Mouse (Mus musculus) brain, adult 2 months (tissue): ENCODE measurements around the gene Veph1.

Experiments used
- DNase-seq: peaks from one replicate; pipeline ENCODE4 v3.0.0; 2011; ENCODE audit warnings: low read depth, low spot score

Gene Veph1

DNA sequence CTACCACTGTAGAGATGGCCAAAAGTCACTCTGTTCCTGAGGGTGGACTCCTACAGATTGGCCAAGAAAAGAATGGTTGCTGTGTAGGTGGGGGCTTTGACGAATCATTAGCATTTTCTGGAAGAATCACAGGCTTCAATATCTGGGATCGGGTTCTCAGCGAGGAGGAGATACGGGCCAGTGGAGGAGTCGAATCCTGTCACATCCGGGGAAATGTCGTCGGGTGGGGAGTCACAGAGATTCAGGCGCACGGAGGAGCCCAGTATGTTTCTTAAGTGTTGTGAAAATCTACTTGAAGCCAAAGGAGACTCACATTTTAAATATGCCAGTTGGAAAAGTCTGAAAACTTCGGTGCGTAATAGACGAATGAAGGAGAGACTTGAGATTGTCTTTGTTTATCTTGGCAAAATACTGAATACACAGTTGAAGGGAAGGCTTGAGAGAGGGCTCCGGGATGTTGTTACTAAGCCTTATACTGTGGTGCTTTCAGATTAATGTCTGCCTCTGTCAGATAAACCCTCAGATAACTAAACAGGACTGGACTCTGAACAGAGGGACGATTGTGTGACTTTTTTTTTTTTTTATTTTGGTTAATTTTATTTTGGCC is 71.6 kb downstream of the Veph1 start:
- DNase-seq: no peak

DNA sequence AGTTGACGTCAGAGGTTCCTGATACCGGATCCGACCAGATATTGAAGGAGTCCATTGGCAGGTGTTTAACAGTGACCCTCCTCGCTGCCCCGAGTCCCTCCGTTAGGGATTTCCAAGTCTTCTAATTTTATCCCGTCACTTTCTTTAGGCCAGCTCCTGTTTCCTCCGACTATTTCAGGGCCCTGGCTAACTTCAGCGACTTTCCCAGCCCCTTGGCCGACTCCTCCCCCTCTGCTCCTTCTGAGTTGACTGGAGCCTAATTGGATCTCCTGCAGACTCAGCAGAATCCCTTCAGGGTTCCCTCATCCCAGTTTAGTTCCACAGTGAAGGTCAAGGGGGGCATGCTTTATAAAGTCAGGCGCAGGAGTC is 75.4 kb downstream of the Veph1 start:
- DNase-seq: no peak

DNA sequence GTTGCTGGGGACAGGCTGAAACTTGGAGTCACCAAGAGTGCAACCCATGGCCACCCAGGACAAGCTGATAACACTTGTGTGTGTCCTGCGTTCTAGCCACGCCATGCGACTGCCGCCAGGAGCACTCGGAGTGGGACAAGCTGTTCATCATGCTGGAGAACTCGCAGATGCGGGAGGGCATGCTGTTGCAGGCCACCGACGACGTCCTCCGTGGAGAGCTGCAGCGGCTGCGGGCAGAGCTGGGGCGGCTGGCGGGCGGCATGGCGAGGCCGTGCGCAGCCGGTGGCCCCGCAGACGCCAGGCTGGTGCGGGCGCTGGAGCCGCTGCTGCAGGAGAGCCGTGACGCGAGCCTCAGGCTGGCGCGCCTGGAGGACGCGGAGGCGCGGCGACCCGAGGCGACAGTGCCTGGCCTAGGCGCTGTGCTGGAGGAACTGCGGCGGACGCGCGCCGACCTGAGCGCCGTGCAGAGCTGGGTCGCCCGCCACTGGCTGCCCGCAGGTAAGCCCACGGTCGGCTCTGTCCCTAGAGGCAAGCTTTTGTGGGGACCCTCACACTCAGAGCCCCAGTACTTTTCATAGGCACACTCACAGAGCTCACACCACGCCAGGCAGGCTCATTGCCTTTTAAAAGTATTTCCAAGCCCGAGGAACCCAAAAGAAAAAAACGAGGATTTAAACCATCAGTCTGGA is 75.9 kb downstream of the Veph1 start:
- peak; percentile 55 for DNase-seq

DNA sequence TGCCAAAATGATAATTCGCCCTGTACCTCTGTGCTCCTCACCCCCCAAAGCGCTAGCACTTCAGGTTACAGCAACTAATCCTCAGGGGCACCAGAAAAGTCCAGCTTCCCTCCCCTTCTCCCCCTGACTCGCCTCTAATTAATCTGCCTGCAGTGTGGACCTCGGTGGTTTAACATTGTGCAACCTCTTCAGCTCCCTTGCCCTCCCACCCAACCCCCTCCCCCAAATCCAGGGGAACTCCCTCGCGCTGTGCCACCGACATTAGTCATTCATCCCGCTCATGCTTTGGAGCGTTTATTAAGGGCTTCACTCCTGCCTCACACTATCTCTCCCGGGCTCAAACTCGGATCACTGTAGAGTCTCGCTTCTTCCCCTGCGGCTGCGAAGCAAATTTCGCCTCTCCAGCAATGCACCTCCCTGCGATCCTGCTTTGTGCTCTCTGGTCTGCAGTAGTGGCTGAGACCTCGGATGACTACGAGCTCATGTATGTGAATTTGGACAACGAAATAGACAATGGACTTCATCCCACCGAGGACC is 76.9 kb downstream of the Veph1 start, which contains the start of gene Ptx3:
TSS of gene Ptx3 (plus strand) at position 256 of the 537 bp plus-strand sequence.
- peak; percentile 13 for DNase-seq

DNA sequence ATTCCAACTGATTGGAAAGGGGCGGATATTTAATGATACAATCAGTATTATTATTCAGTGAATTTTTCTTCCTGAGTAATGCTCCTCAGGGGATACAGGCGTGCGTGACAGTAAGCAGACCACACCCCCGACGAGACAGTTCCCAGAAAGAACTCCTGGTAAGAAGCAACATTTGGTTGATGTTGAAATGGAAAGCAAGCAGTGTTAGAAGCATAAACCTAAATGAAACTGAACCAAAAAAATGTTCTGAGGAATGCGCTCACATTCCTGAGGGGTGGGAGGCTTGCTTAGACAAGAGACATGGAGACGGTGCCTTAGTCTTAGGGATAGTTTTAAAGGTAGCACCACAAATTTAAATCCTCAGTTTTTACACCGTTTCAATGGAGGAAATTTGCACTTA is 80.9 kb downstream of the Veph1 start:
- DNase-seq: no peak

DNA sequence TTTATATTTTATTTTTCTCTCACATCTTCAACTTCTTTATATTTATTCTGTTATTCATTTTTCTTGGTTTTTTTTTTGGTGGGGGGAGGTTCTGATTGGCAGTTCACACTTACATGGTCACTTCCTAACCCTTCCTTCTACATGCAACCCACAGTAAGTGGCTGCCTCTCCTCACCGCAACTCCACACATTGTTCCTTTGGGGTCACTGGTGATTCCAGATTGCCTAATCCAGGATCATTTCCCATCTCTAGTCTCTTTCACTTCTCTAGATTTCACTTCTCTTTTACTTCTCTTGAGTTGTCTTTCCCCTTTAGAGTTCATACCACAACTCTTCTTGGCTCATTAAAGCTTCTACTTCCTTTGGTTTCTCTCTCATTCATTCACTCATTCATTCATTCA is 83.1 kb downstream of the Veph1 start:
- no peak for DNase-seq

DNA sequence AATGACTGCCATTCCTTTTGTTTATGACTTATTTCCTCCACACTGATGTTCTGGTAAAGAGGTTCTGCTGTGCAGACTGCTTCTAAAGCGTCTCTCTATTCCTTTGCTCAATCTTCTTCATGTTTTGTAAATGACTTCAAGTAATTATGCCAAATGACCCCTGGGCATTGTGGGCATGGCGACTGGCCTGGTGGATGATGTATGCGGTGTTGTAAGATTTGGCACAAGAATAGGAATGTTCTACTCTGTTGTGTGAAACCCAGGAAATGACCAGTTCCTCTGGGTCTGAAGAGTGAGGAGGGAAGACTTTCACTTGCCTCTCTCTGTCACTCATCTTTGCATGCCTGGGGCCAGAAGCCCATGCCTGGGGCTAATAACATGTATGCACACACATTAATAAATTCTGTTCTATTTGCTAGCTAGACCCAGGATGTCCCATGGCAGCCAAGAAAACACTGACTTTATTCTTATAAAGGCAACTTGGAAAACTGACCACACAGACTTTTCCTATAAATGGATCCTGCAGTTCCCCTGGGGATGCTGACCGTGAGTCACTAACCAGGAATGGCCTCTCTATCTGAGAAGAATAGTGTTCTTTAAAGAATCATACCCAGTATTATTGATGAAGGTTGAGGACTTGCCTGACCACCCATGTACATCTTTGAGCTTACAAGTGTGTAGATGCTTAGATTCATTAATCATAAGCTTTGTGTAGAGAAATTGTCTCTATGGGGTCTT is 87.6 kb downstream of the Veph1 start:
- DNase-seq: no peak

DNA sequence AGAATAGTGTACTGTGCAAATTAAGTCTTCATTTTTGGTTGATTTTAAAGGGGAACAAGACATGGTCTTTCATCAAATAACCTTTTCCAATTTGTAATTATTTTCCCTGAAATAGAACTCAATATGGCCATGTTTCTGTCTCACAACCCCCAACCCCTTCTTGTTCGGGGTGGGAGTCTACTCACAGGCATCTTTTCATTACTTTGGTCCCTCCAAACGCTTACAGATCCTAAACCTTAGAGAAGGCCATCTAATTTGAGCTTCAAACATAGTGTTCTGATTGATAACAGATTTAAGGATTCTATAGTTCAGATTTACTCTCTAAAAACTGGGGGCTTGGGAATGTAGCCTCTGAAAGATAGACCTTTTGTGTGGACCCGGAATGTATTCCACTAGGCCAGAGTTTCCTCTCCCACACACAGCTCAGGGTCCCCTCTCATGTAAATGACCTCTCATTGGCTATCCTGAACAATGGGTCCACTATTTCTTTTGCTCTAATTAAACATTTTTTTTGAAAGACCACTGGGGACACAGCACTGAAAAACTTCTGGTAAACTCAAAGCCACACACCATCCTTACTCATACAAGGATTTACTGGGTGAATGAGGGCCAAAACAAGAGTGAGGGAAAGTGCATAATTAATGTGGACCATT is 102.6 kb downstream of the Veph1 start:
- no peak for DNase-seq

DNA sequence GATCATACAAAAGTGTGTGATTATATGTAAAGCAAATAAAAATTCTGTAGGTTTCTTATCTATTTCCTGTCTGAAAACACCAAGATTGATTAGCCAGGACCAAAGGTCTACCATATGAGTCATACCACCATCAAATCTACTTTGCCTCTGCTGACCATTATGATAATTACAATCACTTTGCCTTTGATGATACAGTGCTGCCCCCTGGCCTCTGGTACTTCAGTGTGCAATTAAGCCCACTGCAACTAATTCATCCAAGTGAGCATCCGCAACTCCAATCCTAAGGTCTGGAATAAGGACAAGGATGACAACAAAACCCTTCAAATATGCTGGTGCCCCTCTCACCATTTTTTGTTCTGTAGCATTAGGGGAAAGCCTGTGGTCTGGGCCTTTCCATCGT is 117.0 kb downstream of the Veph1 start:
- DNase-seq: no peak

DNA sequence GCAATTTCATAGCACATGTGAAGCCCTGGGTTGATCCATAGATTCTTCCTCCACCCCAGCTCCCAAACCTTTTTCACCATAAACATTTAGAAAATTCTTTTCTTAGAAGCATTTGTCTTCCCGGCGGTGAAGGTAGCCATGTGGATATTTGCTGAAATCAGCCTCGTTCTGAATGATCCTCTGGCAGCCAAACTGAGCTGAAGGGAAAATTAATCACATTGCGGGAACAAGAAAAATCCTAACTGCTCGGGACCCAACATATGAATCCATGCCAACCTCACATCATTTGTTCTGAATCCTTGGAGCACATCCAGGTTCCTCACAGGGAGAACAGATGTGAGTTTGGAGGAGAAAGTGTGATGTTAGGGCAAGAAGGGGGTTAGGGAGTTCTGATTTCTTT is 123.7 kb downstream of the Veph1 start:
- peak; percentile 32 for DNase-seq

DNA sequence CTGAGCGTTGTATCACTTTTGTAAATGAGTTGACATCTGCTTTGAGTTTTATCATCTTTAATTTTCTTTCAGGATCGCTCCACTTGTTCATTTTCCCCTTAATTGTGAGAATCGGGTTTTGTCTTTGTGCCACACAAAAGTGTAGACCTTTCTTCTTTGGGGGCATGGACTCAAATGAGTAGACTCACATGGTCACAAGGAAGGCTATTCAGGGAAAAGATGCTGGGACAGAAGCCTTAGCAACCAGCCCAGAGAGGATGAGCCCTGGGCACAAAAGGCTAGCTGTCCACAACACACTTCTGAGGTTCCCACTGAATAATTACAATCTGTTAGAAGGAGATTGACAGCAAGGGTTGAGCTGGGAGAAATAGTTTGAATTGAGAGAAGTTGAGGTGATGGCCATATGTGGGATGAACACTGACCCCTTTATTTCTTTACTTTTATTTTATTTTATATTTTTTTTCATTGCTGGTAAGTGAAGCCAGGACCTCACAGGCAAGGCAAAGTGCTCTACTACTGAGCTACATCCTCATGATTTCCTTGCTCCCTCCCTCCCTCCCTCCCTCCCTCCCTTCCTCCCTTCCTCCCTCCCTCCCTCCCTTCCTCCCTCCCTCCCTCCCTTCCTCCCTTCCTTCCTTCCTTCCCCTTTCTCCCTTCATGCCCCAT is 126.6 kb downstream of the Veph1 start:
- DNase-seq: peak; percentile 7

DNA sequence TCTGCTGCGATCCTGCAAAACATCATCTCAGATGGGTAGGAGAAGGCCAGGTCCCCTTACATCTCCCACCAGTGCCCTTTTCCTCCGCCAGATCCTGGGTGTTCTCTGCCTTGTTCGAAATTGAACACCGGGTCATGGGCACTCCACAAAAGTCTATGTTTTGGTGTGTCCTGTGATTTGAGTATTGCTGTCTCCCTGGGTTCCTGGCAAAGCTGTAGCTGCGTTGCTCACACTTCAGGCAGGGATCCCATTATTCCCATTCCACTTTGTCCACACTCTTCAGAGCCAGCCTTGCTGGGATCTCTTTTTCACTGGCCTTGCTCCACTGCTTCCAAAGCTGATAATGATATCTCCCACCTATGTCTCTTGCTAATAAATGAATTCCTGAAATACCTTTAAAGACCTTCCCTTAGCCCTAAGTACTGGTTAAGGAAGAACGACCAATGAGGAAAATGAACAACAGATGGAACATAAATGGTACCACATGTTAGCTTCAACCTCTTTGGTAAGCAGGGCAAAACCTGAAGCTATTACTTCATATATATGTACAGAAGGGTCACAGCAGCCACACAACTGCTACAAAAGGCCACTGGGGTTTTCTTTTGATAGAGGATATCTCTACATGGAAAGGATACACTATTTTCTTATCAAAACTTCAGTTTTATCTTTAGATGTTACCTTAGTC is 129.9 kb downstream of the Veph1 start:
- no peak for DNase-seq

DNA sequence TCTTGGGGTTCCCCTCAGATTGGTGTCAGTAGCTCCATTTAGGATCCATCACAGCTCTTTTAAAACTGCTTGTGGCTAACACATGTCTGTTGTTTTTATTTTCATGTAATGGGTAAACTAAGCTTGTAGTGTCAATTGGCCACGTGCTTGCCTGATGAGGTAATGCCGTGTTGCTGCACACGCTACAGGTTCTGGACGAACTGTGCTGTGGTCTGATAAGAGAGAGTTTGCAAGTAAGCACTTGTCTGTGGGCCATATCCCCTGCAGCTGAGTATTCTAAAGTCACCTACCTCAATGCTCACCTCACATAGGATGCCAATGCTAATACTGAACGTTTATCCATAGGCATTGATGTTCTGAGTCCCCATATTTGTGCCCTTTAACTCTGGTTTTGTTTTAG is 131.6 kb downstream of the Veph1 start:
- DNase-seq: no peak

DNA sequence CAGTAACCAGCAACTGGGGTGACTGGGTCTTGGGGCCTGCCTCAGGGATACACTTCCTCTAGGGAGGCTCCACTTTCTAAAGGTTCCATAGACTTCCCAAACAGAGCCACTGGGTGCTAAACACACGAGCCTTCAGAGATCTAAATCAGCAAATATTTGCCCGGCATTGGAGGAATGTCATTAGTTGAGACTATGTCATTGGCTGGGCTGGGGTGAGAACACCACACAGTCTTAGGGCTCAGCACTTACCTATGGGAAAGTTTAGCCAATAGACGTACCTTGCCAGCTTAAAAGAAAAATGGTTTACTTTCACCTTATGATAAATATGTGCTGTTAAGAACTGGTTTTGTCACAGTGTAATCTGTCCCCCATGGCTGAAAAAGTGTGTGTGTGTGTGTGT is 132.1 kb downstream of the Veph1 start:
- DNase-seq: no peak

DNA sequence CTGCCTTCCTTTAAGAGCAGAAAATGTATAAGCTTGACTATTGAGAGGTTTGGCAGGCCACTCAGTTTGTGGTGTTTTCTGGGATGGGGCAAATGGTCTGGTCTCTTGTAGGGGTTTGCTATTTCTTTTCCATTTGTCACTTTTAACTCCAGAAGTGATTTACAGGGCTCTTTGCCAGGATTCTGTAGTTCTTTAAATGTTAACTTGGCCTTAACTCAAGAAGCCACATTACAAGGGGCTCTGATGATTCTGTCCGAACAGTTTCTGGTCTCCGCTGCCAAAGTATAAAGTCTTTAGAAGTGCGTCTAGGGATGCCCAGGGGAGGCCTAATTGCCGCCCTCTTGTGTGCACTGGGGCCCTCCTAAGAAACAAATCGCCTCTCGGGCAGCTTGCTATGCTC is 134.0 kb downstream of the Veph1 start:
- no peak for DNase-seq

DNA sequence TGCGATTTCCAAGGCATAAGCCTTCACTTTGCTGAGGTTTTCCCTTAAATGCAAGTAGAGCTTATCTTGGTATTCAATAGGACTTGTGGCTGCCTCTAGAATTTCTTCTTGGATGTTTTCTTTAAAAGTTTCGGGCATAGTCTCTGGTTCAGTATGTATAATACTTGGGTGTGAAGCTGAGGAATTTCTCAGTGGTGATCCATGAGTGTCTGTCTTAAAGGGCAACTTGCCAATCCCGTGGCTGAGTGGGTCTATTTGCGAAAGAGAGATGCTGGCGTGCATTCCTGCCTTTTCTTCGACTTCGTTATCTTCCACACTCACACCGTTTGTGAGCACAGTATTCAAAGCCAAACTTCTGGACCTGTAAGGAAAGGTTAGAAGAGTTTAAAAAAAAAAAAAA is 138.7 kb downstream of the Veph1 start:
- peak; percentile 4 for DNase-seq

DNA sequence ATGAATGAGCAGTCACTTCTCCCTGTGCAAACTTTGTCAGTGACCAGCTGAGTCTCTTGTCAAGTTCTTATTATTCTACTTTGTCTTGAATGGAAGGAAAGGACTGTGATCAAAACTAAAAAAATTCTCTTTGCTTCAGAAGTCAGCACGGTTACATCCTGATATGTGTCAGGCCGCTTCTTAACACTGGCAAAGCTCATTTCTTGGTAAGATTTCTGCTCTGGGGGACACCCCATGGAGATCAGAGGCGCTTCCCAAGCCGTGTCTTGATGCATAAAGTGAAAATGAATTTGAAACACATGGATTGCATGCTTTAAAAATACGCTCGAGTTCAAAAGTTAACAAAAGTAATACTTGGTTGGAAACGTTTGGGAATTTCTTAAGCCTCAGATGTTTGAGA is 159.0 kb downstream of the Veph1 start:
- no peak for DNase-seq

DNA sequence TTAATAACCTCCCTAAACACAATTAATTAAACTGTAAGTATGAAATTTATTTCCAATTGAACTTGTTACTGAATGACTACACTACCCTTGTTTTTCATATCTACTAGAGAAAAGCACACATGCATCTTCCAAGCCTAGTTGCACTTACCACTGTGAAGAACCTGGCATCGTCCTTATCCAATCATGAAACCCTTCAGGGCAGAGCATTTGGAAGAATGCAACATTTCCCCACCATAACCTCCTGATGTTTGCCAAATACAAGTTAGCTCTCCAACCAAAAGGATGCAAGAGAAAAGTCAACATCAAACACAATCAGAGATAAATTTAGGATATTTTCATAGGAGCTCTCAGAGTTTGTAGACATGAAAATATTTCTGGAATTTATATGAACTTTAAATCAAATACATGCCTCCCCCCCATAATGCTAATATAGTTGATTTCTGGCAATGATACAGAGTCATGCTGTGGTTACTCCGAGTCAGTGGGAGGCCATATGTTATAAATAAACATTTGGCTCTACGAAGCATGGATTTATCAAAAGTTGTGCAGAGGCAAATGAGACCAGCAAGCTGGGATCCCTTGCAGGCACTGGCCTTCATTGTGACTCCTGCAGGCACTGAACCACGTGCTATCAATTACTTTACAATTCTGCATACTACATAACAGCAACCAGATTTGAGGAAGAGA is 165.2 kb downstream of the Veph1 start:
- DNase-seq: no peak

DNA sequence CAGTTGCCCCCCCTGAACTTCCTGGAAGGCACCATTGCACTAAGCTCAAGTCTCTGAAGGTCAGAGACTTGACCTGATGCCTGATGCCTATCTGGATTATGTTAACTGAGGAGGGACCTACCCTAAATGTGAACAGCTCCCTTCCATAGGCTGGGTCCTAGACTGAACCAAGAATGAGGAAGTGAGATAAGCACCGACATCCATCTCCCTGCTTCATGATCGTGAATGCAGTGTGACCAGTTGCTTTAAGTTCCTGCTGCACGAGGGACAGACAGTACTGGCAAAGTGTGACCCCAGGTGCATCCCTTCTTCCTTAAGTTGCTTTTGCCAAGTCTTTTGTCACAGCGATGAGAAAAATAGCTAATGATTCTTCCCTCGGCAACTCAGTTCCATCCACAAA is 166.9 kb downstream of the Veph1 start:
- DNase-seq: no peak

DNA sequence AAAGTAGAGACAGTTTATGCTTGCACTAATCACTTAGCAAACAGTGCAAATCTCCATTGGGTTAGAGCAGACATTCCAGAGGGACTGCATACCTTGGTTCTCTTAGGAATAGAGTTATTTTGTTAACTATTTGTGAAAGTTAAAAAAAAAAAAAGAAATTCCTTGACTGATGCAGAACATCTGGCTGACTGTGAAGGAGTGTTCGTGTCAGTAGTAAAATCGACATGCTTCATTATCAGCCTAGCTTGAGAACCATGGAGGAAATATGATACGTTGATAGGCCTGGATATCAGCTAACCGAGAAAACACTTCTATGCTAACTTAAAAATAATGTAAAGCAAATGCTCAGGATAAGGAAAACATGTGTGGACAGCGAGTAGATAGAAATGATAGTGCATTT is 191.1 kb downstream of the Veph1 start:
- DNase-seq: no peak

DNA sequence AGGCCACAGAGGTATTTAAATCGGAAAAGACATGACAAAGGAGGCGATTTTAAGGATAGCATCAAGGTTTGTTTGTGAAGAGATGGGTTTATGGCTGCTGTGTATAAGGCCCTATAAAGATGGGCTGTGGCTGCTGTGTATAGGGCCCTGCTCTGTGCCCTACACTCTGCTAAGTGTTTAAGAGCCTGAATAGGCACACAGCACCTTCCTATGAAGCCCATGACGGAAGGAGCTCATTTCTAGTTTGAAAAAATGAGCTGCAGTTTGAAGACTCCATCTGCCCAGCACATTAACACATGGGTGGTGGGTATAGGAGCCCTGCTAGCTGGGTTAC is 194.1 kb downstream of the Veph1 start:
- no peak for DNase-seq
